Mouse (Mus musculus) NIH3T3 (cell line): ENCODE measurements at regions not wholly inside any gene's neighbourhood (a gene's known extent, or its start where the extent isn't known, plus 50 kb on each side); places are given as distances from the start of the nearest gene placed in this dataset.
A peak's percentile ranks its signal among the peaks of the same experiment; 100 is the strongest.

Source experiments
- DNase-seq: peaks from one replicate; pipeline ENCODE4 v3.0.0-alpha.2; 2012; ENCODE audit warnings: low read depth

DNA sequence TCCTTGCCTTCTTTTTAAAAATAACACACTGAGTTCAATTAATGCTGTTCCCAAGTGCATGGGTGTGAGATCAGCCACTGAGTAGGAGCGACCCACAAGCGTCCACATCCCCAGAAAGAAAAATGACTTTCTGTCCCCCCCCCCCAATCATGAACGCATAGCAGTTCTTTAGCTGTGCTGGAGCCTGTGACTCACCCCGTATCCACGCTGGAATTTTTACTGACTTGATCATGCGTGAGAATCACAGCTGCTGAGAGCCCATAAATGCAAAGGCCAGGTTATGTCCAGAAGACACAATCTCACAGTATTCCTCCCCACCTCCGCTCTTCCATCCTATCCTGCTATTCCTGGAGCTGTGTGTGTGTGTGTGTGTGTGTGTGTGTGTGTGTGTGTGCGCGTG is 53.3 kb downstream of the Fos start:
- DNase-seq = peak; percentile 70

DNA sequence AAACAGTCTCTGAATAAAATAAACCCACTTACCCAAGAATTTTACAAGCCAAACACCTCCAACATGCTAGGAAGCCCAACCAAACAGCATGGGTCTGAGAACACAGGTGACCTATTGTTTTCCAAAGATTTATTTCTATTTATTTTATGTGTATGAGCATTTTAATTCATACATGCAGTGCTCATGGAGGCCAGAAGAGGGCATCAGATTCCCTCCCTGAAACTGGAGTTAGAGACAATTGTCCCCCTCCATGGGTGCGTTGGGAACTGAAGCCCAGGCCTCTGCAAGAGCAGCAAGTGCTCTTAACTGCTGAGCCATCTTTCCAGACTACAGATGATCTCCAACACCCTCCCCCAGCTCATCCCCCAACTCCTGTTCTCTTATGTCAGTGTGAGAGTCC is 57.9 kb downstream of the Fos start:
- no peak for DNase-seq

DNA sequence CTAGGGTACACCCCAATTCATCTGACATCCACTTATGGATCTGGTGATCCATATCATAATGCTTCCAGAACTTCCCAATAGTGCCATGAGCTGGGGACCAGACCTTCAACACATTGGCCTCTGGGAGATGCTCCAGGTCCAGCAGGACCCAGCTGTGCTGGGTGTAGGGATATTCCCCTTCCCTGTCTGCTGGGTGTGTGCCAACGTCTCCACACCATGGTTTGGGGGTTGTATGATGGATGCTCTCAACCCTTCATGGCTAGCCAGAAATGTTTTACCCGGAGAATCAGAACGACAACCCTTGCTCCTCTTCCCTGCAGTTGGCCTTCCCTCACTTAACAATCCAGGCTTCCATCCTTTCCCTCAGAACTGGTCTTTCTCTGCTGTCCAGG is 58.5 kb downstream of the Fos start:
- no peak for DNase-seq

DNA sequence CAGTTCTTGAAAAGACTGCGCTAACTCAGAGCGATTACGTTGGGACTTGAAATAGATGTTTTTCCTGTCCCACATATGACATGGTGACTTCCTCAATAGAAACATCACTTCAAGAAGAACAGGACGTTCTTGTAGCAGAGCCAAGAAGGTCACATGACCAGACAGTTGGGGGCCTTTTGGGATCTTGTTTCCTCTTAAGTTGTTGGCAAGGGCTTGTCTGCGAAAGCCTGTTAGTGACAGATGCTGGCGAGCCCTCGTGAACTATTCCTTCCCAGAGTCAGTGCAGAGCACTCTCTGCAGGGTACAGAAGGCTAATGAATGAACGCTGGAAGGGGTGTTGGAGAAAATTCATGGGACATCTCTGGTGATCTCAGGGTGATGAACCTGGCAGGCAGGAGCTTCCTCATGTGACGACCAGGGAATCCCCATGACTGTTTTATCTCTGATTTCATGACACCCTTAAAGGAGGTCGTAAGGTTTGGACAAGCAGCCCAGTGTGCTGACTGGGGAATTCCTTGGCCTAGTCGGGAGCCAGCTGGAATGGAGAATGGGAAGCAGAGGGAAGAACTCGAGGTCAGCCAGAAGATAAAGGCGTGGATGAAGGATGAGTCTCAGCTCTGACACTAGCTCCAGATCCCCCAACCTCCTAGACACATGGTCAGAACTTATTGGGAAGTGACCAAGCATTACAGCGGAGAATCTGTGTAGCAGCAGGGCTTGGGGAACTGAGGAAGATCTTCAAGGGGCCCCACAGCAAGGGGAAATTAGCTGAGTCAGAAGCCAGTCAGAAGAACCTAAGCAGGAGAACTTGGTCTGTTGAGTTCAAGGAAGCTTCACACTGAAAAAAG is 59.1 kb downstream of the Fos start:
- peak; percentile 14 for DNase-seq

DNA sequence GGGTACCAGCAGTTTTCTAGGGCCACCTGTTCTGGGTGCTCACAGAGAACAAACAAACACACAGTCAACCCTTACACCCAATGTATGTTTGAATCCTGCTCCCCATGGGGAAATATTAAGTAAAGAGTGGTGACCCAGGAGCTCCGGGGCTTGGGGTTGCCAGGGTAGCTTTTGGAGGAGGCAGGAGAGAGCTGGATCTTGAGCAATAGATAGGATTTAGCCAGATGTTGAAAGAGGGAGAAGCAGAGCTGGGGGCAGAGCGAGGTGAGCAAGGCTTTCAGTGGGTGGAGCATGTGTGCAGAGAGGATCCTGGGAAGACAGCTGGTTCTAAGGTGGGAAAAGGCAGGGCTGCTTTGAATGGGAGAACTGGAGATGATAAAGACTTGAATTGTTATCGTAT is 59.9 kb downstream of the Fos start:
- peak; percentile 25 for DNase-seq

DNA sequence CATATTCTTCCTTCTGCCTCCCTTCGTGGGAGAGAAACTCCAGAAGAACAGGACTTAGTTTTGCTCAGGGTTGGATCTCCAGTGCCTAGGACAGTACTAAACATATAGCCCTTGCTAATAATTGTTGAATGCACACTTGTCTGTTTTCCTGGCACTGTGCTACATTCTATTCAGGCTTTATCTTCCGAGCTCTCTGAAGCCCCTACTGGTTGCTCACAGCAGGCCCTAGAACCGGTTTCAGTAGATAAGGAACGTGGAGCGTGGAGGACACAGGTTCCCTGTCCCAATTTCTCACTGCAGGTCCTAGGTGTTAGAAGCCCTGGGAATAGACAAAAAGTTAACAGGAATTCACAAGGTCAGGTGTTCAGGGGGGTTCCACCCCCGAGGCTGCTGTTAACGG is 59.4 kb upstream of the Jdp2 start:
- no peak for DNase-seq

DNA sequence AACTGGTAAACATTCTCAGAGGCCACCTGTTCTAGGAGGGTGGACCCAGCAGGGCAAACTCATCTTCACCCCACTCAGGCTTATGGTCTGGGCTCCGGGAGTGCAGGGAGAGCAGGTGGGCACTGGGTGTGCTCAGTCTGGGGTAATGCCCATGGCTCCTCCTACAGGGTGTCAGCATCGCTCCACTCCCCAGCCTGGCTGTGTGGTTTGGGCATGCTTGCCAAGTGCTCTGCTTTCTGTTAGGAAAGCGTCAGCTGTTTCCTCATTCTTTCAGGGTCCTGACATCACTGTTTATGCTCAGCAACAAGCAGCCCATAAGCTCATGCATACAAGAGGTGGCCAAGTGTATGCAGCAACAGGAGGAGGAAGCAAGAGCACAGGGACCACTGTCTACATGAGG is 57.7 kb upstream of the Jdp2 start:
- peak; percentile 94 for DNase-seq

DNA sequence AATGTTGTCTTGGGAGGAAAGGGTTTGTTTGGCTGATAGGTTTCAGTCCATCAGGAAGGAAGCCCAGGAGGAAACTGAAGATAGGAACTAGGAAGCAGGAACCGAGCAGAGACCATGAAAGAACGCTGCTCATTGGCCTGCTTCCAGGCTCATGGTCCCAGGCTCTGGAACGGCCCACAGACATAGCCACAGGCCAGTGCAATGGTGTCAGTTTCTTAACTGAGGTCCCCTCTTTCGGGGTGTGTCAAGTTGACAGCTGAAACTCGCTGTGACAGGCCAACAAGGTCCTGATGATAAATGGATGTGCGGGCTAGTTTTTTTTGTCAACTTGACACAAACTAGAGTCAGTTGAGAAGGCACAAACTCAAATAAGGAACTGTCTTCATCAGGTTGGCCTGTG is 55.9 kb upstream of the Jdp2 start:
- DNase-seq = no peak

DNA sequence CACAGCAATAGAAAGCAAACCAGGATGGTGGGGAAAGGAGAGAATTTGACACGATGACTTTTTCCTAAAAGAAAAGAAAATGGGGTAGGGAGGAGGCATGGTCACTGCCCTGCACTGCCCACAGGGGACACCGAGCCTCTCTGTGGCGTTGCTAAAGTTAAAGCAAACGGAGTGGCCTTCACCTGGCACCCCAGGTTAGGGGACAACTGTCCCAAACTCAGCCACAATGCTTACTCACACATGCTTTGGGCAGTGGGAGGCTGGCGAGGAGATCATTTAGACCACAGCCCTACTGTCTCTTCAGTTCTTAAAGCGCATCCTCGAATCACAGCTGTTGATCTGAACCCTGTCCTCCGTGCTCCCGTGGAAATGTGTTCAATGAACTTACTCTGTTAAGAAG is 55.3 kb upstream of the Jdp2 start:
- DNase-seq = no peak

DNA sequence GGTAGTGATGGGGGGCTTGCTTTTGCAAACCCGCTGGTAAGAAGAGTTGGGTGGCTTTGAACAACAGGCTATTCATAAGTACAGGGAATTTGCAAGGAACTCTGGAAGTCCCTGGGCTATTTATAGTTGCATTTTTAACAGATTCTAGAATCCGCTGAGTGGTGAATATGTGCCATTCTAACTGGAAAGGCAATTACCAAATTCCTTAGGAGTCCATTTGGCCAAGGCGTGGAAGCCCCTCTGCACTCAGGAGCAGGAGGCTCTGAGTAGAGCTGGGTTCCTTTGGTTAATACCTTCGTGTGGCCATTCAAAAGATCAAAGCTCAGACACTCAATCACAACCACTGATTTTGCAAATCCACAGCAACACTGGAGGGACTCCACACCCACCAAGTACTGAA is 54.0 kb upstream of the Jdp2 start:
- peak; percentile 19 for DNase-seq

DNA sequence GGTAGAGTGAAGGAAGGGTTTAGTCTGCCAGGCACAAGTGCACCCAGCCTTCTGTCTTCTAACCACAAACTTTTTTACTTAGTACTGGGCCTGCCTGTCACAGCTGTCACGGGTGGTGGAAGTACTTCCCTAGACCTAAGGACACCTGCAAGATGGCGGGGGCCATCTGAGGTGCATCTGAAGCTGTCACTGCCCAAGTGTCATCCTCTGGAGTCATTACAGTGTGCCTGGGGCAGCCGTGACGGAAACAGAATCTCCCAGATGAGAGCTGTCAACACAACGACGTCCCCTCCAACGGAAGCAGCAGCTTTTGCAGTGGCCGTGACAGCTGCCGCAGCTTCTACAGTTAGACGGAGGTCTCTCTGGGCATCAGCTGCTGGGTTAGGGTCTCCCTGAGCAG is 53.1 kb upstream of the Jdp2 start:
- DNase-seq = no peak

DNA sequence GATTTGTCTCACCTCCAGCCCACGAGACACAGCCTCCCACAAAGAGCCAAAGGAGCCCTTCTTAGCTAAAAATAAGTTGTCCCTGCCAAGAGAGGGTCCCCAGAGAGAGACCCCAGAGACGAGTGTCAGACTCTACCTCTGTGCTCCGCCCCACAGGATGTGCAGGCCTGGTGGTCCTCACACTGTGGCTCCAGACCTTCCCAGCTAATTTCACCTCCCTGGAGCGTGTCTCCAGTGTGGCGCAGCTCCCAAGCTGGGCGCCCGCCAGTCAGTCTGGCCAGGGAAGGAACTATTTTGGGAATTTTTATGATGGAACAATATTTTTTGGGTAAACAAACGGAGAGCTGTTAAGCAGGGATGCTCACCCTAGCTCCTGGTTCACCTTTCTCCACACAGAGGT is 50.8 kb upstream of the Jdp2 start:
- DNase-seq = peak; percentile 44
